Mouse (Mus musculus) heart, adult 11 months (tissue): Measurements from ENCODE around the gene Plcd3.

Source experiments
- DNase-seq: peaks from one replicate; pipeline ENCODE4 v3.0.0; 2022

Gene Plcd3

GRCm38 (mm10) chr11:103101481-103101865 lies at the start of gene Plcd3, which contains the start of gene Acbd4:
Gene Plcd3, minus strand, starts transcription at chr11:103101658.
Gene Acbd4, plus strand, starts transcription at chr11:103101682.
- DNase-seq = peak; percentile 99

GRCm38 (mm10) chr11:103149771-103150170 lies 48.3 kb upstream of the Plcd3 start:
- peak; percentile 88 for DNase-seq

- no peak for DNase-seq
Measured at GRCm38 (mm10) chr11:103147766-103148165, 46.3 kb upstream of the Plcd3 start.

DNA sequence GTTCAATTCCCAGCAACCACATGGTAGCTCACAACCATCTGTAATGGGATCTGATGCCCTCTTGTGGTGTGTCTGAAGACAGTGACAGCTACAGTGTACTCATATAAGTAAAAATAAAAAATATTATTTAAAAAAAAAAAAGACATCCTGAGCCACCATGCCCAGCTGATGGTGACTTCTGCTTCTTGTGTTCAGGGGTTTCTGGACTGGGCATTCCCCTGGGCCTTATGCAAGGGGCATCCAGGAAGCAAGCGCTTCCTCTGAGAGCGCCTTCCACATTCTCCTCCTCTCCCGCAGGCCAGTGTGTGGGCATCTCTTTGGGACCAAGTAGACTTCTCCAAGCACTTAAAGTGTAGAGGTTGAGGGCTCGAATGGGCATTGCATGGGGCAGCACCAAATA lies 44.9 kb upstream of the Plcd3 start:
- no peak for DNase-seq

DNA sequence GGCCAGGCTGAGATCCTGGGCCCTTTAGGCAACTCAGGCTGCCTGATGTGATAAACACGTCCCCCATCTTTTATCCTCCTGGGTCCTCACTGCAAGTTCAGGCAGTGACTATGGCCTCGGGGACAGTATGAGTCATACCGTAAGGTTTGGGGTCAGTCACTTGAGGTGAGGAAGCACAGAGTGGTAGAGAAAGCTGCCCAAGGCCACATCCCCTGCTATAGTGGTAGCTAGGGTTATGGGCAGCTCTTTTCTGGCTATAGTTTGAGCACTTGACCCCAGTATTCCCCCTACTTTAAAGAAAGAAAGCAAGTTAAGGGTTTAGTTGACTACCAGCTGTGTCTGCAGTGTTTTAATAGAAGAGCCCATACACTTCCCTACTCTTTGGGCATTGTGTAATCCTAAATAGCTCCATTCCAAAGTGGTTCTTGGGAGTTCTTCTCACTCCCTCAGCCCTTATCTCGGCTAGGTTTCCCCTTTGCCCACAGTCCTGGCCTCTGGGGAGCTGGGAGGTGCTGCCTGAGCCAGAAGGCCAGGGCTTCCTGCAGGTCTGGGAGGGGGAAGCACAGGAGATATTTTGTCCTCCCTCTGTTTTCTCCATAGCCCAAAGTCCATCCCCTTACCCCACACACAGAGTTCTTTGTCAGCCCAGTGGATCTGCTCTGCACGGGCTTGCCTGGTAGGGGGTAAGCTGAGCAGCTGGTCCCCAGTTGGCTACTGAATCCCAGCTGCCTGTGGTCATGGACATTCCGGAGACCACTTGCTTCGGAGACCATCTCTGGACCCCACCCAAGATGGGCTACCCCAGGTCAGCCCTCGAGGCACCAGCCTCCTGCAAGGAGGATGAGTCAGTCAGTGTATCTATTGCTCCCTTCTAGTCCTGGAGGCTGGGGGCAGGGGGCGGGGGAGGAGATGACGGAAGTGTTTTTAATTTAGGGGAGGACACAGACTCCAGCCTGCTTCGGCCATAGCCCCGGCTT lies 43.1 kb upstream of the Plcd3 start:
- peak; percentile 93 for DNase-seq

- peak; percentile 98 for DNase-seq
Measured at GRCm38 (mm10) chr11:103142441-103143182, 41.2 kb upstream of the Plcd3 start.

GRCm38 (mm10) chr11:103141944-103142255 lies 40.4 kb upstream of the Plcd3 start:
- peak; percentile 91 for DNase-seq

- peak; percentile 99 for DNase-seq
Measured at GRCm38 (mm10) chr11:103141101-103141943, 39.9 kb upstream of the Plcd3 start.

DNA sequence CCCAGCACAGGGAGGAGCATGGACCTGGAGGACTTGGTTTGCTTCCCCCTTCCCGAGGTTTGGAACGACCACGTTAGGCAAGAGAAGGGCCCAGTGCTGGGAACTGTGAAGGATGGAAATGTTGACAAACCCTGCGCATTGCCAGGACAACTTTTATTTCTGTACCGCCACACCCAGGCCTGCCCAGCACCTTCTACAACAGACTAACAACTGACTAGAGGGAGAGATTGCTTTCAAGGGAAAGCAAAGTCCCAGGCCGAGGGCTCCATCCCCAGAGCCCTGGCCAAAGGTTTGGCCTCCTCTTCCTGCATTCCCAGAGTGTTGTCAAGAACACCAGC lies 39.3 kb upstream of the Plcd3 start:
- DNase-seq = no peak

DNA sequence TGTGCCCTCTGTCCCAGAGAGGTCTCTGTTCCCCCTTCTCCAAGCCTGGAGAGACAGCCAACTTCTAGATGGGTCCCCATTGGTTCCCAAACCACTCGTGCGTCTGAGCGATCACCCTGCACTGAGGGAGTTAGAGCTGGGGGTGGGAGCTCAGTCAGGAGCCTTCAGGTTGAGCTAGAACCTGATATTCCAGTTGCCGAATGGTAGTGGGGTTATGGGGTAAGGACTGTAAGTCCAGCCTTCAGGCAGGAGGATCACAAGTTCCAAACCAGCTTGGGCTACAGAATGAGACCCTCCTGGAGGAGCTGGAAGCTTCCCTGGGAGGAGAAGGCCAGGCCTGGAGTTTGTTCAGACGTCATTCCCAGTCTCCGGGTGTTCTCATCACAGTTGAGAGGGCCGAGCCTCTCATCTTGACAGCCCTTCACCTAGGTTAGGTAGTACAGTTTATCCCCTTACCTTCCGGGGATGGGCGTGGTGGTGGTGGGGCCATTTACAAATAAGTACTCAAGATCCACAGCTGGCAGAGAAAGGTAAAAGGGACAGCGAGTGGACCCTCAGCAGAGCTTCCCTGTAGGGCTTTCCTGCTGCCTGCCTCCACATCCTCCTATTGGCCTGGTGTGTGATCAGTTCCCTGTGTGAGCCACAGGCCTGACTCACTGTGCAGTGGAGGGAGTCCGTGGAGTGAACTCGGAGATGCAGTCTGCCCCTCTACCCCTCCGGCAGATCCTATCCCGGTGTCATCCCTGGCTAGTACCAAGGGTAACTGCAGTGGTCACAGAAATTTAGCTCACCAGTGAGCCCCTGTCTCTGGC lies 38.7 kb upstream of the Plcd3 start:
- DNase-seq = peak; percentile 92

DNA sequence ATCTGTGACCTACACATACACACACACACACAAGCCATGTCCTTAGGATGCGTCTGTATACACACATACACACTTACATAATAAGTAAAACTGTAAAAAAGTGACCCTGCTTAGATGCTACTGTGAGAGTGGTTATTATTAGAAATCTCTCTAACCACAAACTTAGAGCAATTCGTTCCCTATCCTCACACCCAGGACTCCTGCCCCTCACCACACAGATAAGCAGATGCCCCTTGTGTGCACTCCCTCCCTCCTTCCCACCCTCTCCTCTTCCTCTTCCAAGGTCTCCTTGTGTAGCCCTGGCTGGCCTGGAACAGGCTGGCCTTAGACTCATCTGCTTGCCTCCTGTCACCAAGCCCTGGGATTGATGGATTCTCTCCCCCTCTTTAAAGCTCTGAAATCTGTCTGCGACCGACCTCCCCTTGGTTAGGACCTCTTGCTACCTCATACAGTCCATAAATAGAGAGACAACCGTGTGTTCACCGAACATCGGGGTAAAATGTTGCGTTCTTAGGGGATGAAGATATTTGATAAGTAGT lies 34.6 kb upstream of the Plcd3 start:
- no peak for DNase-seq

- peak; percentile 91 for DNase-seq
Measured at GRCm38 (mm10) chr11:103134221-103134620, 32.8 kb upstream of the Plcd3 start.

DNA sequence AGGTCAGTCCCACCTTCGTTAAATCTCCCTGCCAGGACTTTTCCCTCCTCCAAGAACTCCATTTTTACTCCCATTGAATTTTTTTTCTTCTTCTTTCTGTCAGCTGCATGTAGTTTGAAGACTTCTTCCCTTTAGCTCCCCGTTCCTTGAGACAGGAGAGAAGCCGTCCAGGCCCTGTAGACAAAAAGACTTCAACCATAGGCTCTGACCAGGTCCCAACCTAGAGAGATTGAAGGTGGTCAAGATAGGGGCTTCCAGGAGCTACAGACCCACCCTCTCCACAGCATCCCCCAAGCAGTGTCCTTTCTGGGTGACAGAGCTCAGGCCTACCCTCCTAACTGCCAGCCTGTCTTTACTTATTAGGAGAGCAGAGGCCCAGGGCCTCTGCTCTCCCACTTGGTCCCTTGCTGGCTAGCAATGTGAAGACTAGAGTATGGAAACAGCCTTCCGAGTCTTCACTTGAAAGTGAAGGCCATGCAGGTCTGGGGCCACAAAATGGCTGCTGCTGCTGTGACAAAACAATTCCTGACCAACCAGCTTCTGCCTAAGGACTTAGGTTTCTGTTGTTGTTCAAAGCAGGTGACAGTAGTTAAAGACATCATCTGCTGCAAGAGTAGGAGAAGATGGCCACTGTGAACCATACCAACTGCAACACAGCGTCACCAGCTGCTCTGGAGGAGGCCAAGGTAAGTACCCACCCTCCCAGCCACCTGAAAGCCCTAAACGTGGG lies 32.2 kb upstream of the Plcd3 start:
- DNase-seq = peak; percentile 95

GRCm38 (mm10) chr11:103132576-103133455 lies 31.4 kb upstream of the Plcd3 start:
- peak; percentile 100 for DNase-seq

DNA sequence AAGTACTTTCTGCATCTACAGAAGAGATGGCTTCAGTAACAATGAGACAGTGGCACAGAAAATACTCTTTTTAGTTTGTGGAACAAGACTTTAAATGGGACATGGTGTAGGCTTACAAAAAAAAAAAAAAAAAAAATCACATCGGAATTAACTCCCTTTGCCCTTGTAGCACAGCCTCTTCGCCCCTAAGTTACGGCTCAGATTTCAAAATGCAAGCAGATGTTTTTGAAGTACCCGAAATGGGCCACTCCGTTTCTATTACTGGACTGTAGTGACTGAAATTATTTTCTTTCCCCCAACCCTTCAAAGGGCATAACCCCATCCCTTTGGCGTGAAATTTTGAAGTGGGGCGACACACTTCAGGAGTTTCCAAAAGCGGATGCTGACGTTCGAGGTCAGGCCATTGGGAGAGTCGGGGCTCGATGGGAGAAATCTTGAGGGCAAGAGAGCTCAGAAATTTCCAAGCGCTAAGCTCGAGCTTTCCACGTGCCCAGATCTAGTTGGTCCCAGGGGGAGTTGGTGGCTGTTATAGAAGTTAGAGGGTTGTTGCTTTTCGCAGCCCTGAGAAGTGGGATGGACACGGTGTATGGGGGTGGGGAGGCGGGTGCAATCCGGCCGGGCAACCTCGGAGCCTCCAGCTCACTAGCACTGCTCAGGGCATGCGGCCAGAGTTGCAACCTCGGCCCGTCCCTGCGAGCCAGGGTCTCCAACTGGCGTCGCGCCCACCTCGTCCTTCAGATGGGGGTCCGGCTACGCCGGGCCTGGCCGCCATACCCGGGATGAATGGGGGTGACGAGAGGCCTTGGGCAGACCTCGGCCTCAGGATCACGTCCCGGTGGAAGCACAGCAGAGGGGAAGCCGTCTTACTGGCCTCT lies 30.5 kb upstream of the Plcd3 start, which contains the start of gene Hexim2:
Hexim2 (plus strand) TSS at position 729 of the 875 bp plus-strand sequence.
- peak; percentile 98 for DNase-seq

- peak; percentile 95 for DNase-seq
Measured at GRCm38 (mm10) chr11:103120315-103120714, 18.9 kb upstream of the Plcd3 start.

- peak; percentile 76 for DNase-seq
Measured at GRCm38 (mm10) chr11:103119609-103120008, 18.2 kb upstream of the Plcd3 start.

DNA sequence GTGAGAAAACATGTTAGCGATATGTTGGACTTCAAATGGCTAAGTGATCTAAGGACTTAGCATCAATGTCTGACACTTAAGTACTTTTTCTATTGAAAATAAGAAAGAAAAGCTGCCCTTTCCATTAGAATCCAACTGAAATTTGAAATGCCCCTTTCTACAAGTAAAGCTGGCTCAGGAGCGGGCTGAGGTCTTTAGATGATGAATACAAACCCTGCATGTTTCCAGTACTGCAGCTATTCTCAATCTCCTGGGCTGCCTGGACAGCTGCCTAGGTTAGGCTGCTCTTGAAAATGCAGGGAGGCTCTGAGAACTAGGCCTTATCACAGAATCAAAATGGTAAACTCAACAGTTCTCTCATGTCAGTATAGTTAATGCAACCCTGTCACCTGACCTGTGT lies 17.4 kb upstream of the Plcd3 start:
- peak; percentile 74 for DNase-seq

GRCm38 (mm10) chr11:103117591-103118009 lies 16.1 kb upstream of the Plcd3 start:
- no peak for DNase-seq
